Mouse (Mus musculus) heart, embryonic 12.5 days (tissue): Measurements from ENCODE around the gene Gm10721. TPM values are rescaled to one million over a fixed set of nuclear protein-coding genes. Genes with fewer than 3 reads are reported as not detected.
"Not testable (repeated sequence)": the region's sequence is repeated elsewhere in the genome, so short reads cannot be mapped to it uniquely, and the experiment has no call there.

Experiments used
- ATAC-seq: fragments of 200-750 bp; cut with Nextera tagmentation; 2 replicates; pipeline ENCODE4 v1.8.0; 2017; ENCODE audit warnings: moderate TSS enrichment, moderate library complexity; ENCODE audit not compliant: insufficient number of reproducible peaks, low FRiP score
- H3K27ac ChIP-seq: fragments of 300-500 bp; sonication (generic); 2 replicates; pipeline ENCODE4 v1.5.1; 2016; ENCODE audit warnings: mild to moderate bottlenecking, moderate library complexity; ENCODE audit not compliant: poor library complexity, severe bottlenecking
- H3K27me3 ChIP-seq: fragments of 300-500 bp; sonication (generic); replicated peaks from 2 replicates; pipeline ENCODE4 v1.6.1; 2016; ENCODE audit warnings: mild to moderate bottlenecking, moderate library complexity
- H3K36me3 ChIP-seq: fragments of 300-500 bp; sonication (generic); 2 replicates; pipeline ENCODE4 v1.6.1; 2016; ENCODE audit warnings: mild to moderate bottlenecking, moderate library complexity
- H3K4me1 ChIP-seq: fragments of 300-500 bp; sonication (generic); replicated peaks from 2 replicates; pipeline ENCODE4 v1.6.1; 2016; ENCODE audit warnings: mild to moderate bottlenecking
- H3K4me2 ChIP-seq: fragments of 300-500 bp; sonication (generic); 2 replicates; pipeline ENCODE4 v1.6.1; 2016; ENCODE audit warnings: mild to moderate bottlenecking, moderate library complexity
- H3K4me3 ChIP-seq: fragments of 300-500 bp; sonication (generic); 2 replicates; pipeline ENCODE4 v1.5.1; 2016; ENCODE audit warnings: mild to moderate bottlenecking
- H3K9ac ChIP-seq: fragments of 300-500 bp; sonication (generic); 2 replicates; pipeline ENCODE4 v1.6.1; 2016; ENCODE audit warnings: mild to moderate bottlenecking, moderate library complexity
- H3K9me3 ChIP-seq: fragments of 300-500 bp; sonication (generic); replicated peaks from 2 replicates; pipeline ENCODE4 v1.6.1; 2016; ENCODE audit warnings: mild to moderate bottlenecking, moderate library complexity
- WGBS: fragments of 180-500 bp; shearing (Covaris S2); methylation state at CpG from one replicate; pipeline ENCODE4 v1.1.7; 2016; 5-methylcytosine and 5-hydroxymethylcytosine counted together
- polyA plus RNA-seq: library from polyadenylated mRNA; unstranded; fragments of >200 nt; fragmentation: Nextera tagmentation; extraction: Ambion mirVana; gene quantifications from 2 replicates; pipeline ENCODE4 v1.2.1, GENCODE M21; 2016

Gene Gm10721
- polyA plus RNA-seq, 1 experiment from 2014 or later, result not detected

DNA sequence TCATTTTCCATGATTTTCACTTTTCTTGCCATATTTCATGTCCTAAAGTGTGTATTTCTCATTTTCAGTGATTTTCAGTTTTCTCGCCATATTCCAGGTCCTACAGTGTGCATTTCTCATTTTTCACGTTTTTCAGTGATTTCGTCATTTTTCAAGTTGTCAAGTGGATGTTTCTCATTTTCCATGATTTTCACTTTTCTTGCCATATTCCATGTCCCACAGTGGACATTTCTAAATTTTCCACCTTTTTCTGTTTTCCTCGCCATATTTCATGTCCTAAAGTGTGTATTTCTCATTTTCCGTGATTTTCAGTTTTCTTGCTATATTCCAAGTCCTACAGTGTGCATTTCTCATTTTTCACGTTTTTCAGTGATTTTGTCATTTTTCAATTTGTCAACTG, 3.0 kb downstream of the Gm10721 start:
- WGBS, result 69% methylated on average over 6 of the region's 6 CpGs
- not testable (repeated sequence) for H3K27me3 ChIP-seq, H3K36me3 ChIP-seq, H3K27ac ChIP-seq, H3K9me3 ChIP-seq, H3K9ac ChIP-seq, H3K4me1 ChIP-seq, H3K4me3 ChIP-seq, ATAC-seq, H3K4me2 ChIP-seq

DNA sequence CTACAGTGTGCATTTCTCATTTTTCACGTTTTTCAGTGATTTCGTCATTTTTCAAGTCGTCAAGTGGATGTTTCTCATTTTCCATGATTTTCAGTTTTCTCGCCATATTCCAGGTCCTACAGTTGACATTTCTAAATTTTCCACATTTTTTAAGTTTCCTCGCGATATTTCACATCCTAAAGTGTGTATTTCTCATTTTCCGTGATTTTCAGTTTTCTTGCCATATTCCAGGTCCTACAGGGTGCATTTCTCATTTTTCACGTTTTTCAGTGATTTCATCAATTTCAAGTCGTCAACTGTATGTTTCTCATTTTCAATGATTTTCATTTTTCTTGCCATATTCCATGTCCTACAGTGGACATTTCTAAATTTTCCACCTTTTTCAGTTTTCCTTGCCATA, 4.2 kb downstream of the Gm10721 start, which contains the start of gene Gm10719:
Gene Gm10719, plus strand, starts transcription at position 301 of the 400 bp plus-strand sequence.
- 46% methylated on average over 2 of the region's 9 CpGs for WGBS
- H3K4me1 ChIP-seq, ATAC-seq, H3K27ac ChIP-seq, H3K27me3 ChIP-seq, H3K36me3 ChIP-seq, H3K4me2 ChIP-seq, H3K9ac ChIP-seq, H3K9me3 ChIP-seq, H3K4me3 ChIP-seq: not testable (repeated sequence)

DNA sequence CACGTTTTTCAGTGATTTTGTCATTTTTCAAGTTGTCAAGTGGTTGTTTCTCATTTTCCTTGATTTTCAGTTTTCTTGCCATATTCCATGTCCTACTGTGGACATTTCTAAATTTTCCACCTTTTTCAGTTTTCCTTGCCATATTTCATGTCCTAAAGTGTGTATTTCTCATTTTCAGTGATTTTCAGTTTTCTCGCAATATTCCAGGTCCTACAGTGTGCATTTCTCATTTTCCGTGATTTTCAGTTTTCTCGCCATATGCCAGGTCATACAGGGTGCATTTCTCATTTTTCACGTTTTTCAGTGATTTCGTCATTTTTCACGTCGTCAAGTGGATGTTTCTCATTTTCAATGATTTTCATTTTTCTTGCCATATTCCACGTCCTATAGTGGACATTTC, 6.0 kb downstream of the Gm10721 start:
- not testable (repeated sequence) for H3K4me2 ChIP-seq, H3K9me3 ChIP-seq, H3K27me3 ChIP-seq, ATAC-seq, H3K4me3 ChIP-seq, H3K9ac ChIP-seq, H3K27ac ChIP-seq, H3K4me1 ChIP-seq, H3K36me3 ChIP-seq
- WGBS, result 58% methylated on average over 9 of the region's 9 CpGs

DNA sequence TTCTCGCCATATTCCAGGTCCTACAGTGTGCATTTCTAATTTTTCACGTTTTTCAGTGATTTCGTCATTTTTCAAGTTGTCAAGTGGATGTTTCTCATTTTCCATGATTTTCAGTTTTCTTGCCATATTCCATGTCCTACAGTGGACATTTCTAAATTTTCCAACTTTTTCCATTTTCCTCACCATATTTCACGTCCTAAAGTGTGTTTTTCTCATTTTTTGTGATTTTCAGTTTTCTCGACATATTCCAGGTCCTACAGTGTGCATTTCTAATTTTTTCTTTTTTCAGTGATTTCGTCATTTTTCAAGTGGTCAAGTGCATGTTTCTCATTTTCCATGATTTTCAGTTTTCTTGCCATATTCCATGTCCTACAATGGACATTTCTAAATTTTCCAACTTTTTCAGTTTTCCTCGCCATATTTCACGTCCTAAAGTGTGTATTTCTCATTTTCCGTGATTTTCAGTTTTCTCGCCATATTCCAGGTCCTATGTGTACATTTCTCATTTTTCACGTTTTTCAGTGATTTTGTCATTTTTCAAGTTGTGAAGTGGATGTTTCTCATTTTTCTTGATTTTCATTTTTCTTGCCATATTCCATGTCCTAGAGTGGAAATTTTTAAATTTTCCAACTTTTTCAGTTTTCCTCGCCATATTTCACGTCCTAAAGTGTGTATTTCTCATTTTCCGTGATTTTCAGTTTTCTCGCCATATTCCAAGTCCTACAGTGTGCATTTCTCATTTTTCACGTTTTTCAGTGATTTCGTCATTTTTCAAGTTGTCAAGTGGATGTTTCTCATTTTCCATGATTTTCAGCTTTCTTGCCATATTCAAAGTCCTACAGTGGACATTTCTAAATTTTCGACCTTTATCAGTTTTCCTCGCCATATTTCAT, 7.1 kb downstream of the Gm10721 start:
- peak; percentile 72 for ATAC-seq
- H3K4me3 ChIP-seq, result not testable (repeated sequence)

DNA sequence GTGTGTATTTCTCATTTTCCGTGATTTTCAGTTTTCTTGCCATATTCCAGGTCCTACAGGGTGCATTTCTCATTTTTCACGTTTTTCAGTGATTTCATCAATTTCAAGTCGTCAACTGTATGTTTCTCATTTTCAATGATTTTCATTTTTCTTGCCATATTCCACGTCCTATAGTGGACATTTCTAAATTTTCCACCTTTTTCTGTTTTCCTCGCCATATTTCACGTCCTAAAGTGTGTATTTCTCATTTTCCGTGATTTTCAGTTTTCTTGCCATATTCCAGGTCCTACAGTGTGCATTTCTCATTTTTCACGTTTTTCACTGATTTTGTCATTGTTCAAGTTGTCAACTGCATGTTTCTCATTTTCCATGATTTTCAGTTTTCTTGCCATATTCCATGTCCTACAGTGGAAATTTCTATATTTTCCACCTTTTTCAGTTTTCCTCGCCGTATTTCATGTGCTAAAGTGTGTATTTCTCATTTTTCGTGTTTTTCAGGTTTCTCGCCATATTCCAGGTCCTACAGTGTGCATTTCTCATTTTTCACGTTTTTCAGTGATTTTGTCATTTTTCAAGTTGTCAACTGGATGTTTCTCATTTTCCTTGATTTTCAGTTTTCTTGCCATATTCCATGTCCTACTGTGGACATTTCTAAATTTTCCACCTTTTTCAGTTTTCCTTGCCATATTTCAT, 9.5 kb downstream of the Gm10721 start:
- ATAC-seq, H3K4me2 ChIP-seq, H3K4me1 ChIP-seq, H3K4me3 ChIP-seq, H3K27ac ChIP-seq, H3K9me3 ChIP-seq, H3K36me3 ChIP-seq, H3K9ac ChIP-seq, H3K27me3 ChIP-seq: not testable (repeated sequence)
- whole genome bisulfite sequencing, result 66% methylated on average over 11 of the region's 13 CpGs

More for the DNA sequence above, 7.1 kb downstream of the Gm10721 start:
- WGBS, result 74% methylated on average over 17 of the region's 19 CpGs
- H3K4me1 ChIP-seq, H3K27me3 ChIP-seq, H3K9me3 ChIP-seq, H3K9ac ChIP-seq, H3K4me2 ChIP-seq, H3K27ac ChIP-seq, H3K36me3 ChIP-seq: not testable (repeated sequence)

DNA sequence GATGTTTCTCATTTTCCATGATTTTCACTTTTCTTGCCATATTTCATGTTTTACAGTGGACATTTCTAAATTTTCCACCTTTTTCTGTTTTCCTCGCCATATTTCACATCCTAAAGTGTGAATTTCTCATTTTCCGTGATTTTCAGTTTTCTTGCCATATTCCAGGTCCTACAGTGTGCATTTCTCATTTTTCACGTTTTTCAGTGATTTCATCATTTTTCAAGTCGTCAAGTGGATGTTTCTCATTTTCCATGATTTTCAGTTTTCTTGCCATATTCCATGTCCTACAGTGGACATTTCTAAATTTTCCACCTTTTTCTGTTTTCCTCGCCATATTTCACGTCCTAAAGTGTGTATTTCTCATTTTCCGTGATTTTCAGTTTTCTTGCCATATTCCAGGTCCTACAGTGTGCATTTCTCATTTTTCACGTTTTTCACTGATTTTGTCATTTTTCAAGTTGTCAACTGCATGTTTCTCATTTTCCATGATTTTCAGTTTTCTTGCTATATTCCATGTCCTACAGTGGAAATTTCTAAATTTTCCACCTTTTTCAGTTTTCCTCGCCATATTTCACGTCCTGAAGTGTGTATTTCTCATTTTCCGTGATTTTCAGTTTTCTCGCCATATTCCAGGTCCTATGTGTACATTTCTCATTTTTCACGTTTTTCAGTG, 10.5 kb downstream of the Gm10721 start, which contains the start of gene Gm10718:
Gene Gm10718, plus strand, starts transcription at position 236 of the 673 bp plus-strand sequence.
- H3K36me3 ChIP-seq, H3K4me1 ChIP-seq, H3K27me3 ChIP-seq, ATAC-seq, H3K4me2 ChIP-seq, H3K27ac ChIP-seq, H3K9me3 ChIP-seq, H3K4me3 ChIP-seq, H3K9ac ChIP-seq: not testable (repeated sequence)
- 69% methylated on average over 12 of the region's 13 CpGs for WGBS

DNA sequence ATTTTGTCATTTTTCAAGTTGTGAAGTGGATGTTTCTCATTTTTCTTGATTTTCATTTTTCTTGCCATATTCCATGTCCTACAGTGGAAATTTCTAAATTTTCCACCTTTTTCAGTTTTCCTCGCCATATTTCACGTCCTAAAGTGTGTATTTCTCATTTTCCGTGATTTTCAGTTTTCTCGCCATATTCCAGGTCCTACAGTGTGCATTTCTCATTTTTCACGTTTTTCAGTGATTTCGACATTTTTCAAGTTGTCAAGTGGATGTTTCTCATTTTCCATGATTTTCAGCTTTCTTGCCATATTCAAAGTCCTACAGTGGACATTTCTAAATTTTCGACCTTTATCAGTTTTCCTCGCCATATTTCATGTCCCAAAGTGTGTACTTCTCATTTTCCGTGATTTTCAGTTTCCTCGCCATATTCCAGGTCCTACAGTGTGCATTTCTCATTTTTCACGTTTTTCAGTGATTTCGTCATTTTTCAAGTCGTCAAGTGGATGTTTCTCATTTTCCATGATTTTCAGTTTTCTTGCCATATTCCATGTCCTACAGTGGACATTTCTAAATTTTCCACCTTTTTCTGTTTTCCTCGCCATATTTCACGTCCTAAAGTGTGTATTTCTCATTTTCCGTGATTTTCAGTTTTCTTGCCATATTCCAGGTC, 11.2 kb downstream of the Gm10721 start:
- not testable (repeated sequence) for H3K27ac ChIP-seq, ATAC-seq, H3K27me3 ChIP-seq, H3K9me3 ChIP-seq, H3K4me3 ChIP-seq, H3K9ac ChIP-seq, H3K4me1 ChIP-seq, H3K36me3 ChIP-seq, H3K4me2 ChIP-seq
- WGBS, result 67% methylated on average over 16 of the region's 16 CpGs

DNA sequence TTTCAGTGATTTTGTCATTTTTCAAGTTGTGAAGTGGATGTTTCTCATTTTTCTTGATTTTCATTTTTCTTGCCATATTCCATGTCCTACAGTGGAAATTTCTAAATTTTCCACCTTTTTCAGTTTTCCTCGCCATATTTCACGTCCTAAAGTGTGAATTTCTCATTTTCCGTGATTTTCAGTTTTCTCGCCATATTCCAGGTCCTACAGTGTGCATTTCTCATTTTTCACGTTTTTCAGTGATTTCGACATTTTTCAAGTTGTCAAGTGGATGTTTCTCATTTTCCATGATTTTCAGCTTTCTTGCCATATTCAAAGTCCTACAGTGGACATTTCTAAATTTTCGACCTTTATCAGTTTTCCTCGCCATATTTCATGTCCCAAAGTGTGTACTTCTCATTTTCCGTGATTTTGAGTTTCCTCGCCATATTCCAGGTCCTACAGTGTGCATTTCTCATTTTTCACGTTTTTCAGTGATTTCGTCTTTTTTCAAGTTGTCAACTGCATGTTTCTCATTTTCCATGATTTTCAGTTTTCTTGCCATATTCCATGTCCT, 12.1 kb downstream of the Gm10721 start, which contains the start of gene Gm10717:
Gene Gm10717, plus strand, starts transcription at position 506 of the 556 bp plus-strand sequence.
- not testable (repeated sequence) for H3K4me3 ChIP-seq, ATAC-seq, H3K4me2 ChIP-seq, H3K4me1 ChIP-seq, H3K9me3 ChIP-seq, H3K36me3 ChIP-seq, H3K27me3 ChIP-seq, H3K27ac ChIP-seq, H3K9ac ChIP-seq
- 67% methylated on average over 12 of the region's 12 CpGs for WGBS

DNA sequence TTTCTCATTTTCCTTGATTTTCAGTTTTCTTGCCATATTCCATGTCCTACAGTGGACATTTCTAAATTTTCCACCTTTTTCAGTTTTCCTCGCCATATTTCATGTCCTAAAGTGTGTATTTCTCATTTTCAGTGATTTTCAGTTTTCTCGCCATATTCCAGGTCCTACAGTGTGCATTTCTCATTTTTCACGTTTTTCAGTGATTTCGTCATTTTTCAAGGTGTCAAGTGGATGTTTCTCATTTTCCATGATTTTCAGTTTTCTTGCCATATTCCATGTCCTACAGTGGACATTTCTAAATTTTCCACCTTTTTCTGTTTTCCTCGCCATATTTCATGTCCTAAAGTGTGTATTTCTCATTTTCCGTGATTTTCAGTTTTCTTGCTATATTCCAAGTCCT, 12.7 kb downstream of the Gm10721 start:
- H3K4me2 ChIP-seq, H3K9ac ChIP-seq, ATAC-seq, H3K4me3 ChIP-seq, H3K9me3 ChIP-seq, H3K27me3 ChIP-seq, H3K27ac ChIP-seq, H3K4me1 ChIP-seq, H3K36me3 ChIP-seq: not testable (repeated sequence)
- 66% methylated on average over 5 of the region's 6 CpGs for WGBS

DNA sequence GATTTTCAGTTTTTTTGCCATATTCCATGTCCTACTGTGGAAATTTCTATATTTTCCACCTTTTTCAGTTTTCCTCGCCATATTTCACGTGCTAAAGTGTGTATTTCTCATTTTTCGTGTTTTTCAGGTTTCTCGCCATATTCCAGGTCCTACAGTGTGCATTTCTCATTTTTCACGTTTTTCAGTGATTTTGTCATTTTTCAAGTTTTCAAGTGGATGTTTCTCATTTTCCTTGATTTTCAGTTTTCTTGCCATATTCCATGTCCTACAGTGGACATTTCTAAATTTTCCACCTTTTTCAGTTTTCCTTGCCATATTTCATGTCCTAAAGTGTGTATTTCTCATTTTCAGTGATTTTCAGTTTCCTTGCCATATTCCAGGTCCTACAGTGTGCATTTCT, 13.2 kb downstream of the Gm10721 start:
- not testable (repeated sequence) for ATAC-seq

More for the DNA sequence above, 13.2 kb downstream of the Gm10721 start:
- H3K27ac ChIP-seq, H3K27me3 ChIP-seq, H3K4me1 ChIP-seq, H3K36me3 ChIP-seq, H3K9ac ChIP-seq, H3K9me3 ChIP-seq, H3K4me3 ChIP-seq, H3K4me2 ChIP-seq: not testable (repeated sequence)
- WGBS, result 70% methylated on average over 5 of the region's 5 CpGs
